8 mouse cellular contexts compared by ENCODE assay signal in the genomic region with DNA sequence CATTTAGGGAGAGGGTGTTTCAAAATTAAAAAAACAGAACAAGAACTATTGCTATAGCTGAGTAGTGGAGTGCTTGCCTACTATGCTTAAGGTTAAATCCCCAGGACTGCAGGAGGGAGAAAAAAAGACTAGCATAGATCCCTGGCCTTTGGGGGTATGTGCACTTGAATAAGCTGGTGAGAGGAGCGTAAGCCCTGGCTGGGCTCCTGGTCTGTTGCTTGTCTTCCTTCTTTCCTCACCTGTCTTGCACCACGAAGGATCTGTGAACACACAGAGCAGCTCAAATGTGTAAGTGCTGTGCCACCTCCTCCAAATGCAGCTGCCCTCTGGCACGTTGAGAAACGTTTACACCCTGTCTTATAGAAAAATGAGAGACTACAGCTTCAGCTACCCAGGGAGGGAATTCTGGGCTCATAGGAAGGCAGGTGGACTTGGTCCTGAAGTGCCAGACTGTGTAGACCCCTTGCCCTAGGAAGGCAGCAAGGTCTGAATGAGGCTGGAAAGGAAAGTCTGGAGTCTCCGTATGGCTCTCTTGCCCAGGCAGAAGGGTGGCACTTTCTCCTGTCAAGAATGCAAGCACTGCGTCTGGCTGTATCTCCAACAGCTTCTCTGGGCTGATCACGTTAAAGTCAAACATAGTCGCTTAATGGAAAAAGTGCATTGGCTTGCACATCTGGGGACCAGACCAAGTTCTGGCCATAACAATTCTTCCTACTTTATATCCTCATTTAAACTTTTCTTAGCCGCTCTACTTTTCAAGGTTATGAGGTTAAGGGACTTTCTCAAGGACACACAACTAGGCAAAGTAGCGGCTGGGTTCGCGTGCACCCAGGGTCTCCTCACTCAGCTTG. TPM values are rescaled to one million over a fixed set of nuclear protein-coding genes. Genes with fewer than 3 reads are reported as not detected.
DNase-seq lines count a peak whose midpoint lies in the region; ATAC-seq and TF ChIP-seq lines count a peak whose summit lies in the region.

No protein-coding gene starts in this region.

- no peaks in the 10 kb centered on the region for H3K9me3 ChIP-seq in ES-Bruce4 (replicated peaks; ENCODE audit: control insufficient read depth, insufficient read depth, low read length, poor library complexity, severe bottlenecking)
- H3K9me3 ChIP-seq in embryonic facial prominence, embryonic 13.5 days: no peaks in the 10 kb centered on the region
- no peaks in the 10 kb centered on the region for H3K9me3 ChIP-seq in hindbrain, postnatal 0 days (ENCODE audit: low read length)
- no peaks in the 10 kb centered on the region for H3K9me3 ChIP-seq in midbrain, embryonic 12.5 days

- no peak for ATAC-seq in embryonic facial prominence, embryonic 13.5 days (ENCODE audit: insufficient number of reproducible peaks, insufficient read depth, low FRiP score, low TSS enrichment, low read depth)
- ATAC-seq in hindbrain, postnatal 0 days: peak; percentile 6; the same call in 1 of the 2 replicates
- ATAC-seq in midbrain, embryonic 12.5 days (ENCODE audit: low FRiP score, low read depth): no peak
- ATAC-seq in inflammation-experienced regulatory T-cells, adult 6 months: no peak

- 19% methylated on average over 12 of the region's 12 CpGs for WGBS in heart, adult 2 months
- WGBS in embryonic facial prominence, embryonic 13.5 days: 13% methylated on average over 12 of the region's 12 CpGs
- 18% methylated on average over 12 of the region's 12 CpGs for WGBS in hindbrain, postnatal 0 days
- WGBS in midbrain, embryonic 12.5 days: 17% methylated on average over 12 of the region's 12 CpGs

- no peak for TF ChIP-seq CTCF in heart, adult 2 months (IDR thresholded peaks at IDR 0.05)
- TF ChIP-seq CTCF in ES-Bruce4 (IDR thresholded peaks at IDR 0.05; ENCODE audit: low read depth, low read length): no peak
- TF ChIP-seq CTCF in hindbrain, postnatal 0 days (IDR thresholded peaks at IDR 0.05; ENCODE audit: low read depth): no peak

- no peak; the same call in 1 of the 2 replicates for TF ChIP-seq EP300 in heart, adult 2 months (IDR thresholded peaks at IDR 0.05; ENCODE audit: insufficient read depth, low read depth, low read length)
- TF ChIP-seq EP300 in ES-Bruce4 (IDR thresholded peaks at IDR 0.05; ENCODE audit: insufficient read depth, low read depth, low read length): no peak

- TF ChIP-seq POLR2A in heart, adult 2 months (IDR thresholded peaks at IDR 0.05; ENCODE audit: insufficient read depth, low read depth, low read length): no peak
- no peak for TF ChIP-seq POLR2A in ES-Bruce4 (IDR thresholded peaks at IDR 0.05; ENCODE audit: insufficient read depth, low read length)

- H3K9ac ChIP-seq in heart, adult 2 months (ENCODE audit: low read depth, low read length): peak overlapping the region; percentile 59; the same call in 1 of the 2 replicates
- no peak overlapping the region for H3K9ac ChIP-seq in ES-Bruce4 (ENCODE audit: low read depth, poor library complexity, severe bottlenecking)
- H3K9ac ChIP-seq in embryonic facial prominence, embryonic 13.5 days: peak overlapping the region; percentile 92
- peak overlapping the region; percentile 98 for H3K9ac ChIP-seq in hindbrain, postnatal 0 days (replicated peaks; ENCODE audit: low read length)
- peak overlapping the region; percentile 99 for H3K9ac ChIP-seq in midbrain, embryonic 12.5 days (replicated peaks)

- intact Hi-C loops in heart, adult 2 months (cut with DNase I): no loop called here

- peak in 1 of 2 experiments; percentile 31 for DNase-seq in heart, adult 2 months
- no peak for DNase-seq in heart, adult 8-10 months (ENCODE audit: low spot score)
- no peak for DNase-seq in hindbrain, postnatal 0 days (ENCODE audit: low spot score)
- DNase-seq in layer of hippocampus, postnatal 36 days: no peak

- peaks cover 9% of the 10 kb centered on the region for H3K4me1 ChIP-seq in heart, adult 2 months (ENCODE audit: control insufficient read depth, insufficient read depth, low read length)
- H3K4me1 ChIP-seq in ES-Bruce4 (ENCODE audit: control insufficient read depth, insufficient read depth, low read length): peaks cover 1% of the 10 kb centered on the region
- H3K4me1 ChIP-seq in embryonic facial prominence, embryonic 13.5 days: peaks cover 20% of the 10 kb centered on the region
- peaks cover 7% of the 10 kb centered on the region; the same call in 1 of the 2 replicates for H3K4me1 ChIP-seq in hindbrain, postnatal 0 days (ENCODE audit: insufficient read depth, low read length)
- peaks cover 18% of the 10 kb centered on the region for H3K4me1 ChIP-seq in midbrain, embryonic 12.5 days

- no peaks in the 10 kb centered on the region for H3K27me3 ChIP-seq in heart, adult 2 months (ENCODE audit: control insufficient read depth, insufficient read depth, low read length)
- no peaks in the 10 kb centered on the region for H3K27me3 ChIP-seq in ES-Bruce4 (ENCODE audit: control insufficient read depth, insufficient read depth, low read length, poor library complexity, severe bottlenecking)
- H3K27me3 ChIP-seq in embryonic facial prominence, embryonic 13.5 days: no peaks in the 10 kb centered on the region
- no peaks in the 10 kb centered on the region for H3K27me3 ChIP-seq in hindbrain, postnatal 0 days (ENCODE audit: insufficient read depth, low read length)
- 0 out of 2 replicates have a peak, but pooled peaks cover 4% of the 10 kb centered on the region for H3K27me3 ChIP-seq in midbrain, embryonic 12.5 days

- H3K27ac ChIP-seq in heart, adult 2 months: peak overlapping the region; percentile 91
- H3K27ac ChIP-seq in ES-Bruce4 (ENCODE audit: insufficient read depth, low read length): no peak overlapping the region
- H3K27ac ChIP-seq in embryonic facial prominence, embryonic 13.5 days: peak overlapping the region; percentile 85
- H3K27ac ChIP-seq in hindbrain, postnatal 0 days: peak overlapping the region; percentile 85
- 0 out of 2 replicates have a peak overlapping the region, but pooled peaks have one; percentile 87 for H3K27ac ChIP-seq in midbrain, embryonic 12.5 days (replicated peaks)

- peaks cover 2% of the 10 kb centered on the region; the same call in 1 of the 2 replicates for H3K79me2 ChIP-seq in heart, adult 2 months (replicated peaks; ENCODE audit: control insufficient read depth, insufficient read depth, low read length)

- peaks cover 7% of the 10 kb centered on the region for H3K36me3 ChIP-seq in heart, adult 2 months (ENCODE audit: control insufficient read depth, insufficient read depth, low read length)
- no peaks in the 10 kb centered on the region for H3K36me3 ChIP-seq in ES-Bruce4 (ENCODE audit: control insufficient read depth, insufficient read depth, low read length, poor library complexity, severe bottlenecking)
- no peaks in the 10 kb centered on the region for H3K36me3 ChIP-seq in embryonic facial prominence, embryonic 13.5 days
- H3K36me3 ChIP-seq in hindbrain, postnatal 0 days (ENCODE audit: insufficient read depth, low read length): no peaks in the 10 kb centered on the region
- no peaks in the 10 kb centered on the region for H3K36me3 ChIP-seq in midbrain, embryonic 12.5 days

- H3K4me2 ChIP-seq in embryonic facial prominence, embryonic 13.5 days: peak overlapping the region; percentile 82
- peak overlapping the region; percentile 79 for H3K4me2 ChIP-seq in hindbrain, postnatal 0 days (ENCODE audit: low read depth, low read length)
- peak overlapping the region; percentile 67 for H3K4me2 ChIP-seq in midbrain, embryonic 12.5 days (replicated peaks)

- peak overlapping the region; percentile 91 for H3K4me3 ChIP-seq in heart, adult 2 months
- peak overlapping the region; percentile 60 for H3K4me3 ChIP-seq in ES-Bruce4 (ENCODE audit: low read depth, low read length)
- peak overlapping the region; percentile 95 for H3K4me3 ChIP-seq in embryonic facial prominence, embryonic 13.5 days
- H3K4me3 ChIP-seq in hindbrain, postnatal 0 days (ENCODE audit: low read length): peak overlapping the region; percentile 69
- peak overlapping the region; percentile 99 for H3K4me3 ChIP-seq in midbrain, embryonic 12.5 days

RNA-seq across cellular contexts. Expression of a gene that starts 0.7 kb away (rescaled TPM):
- 10 to 100 TPM; 36.0 to 37.2 TPM for total RNA-seq in heart, adult 2 months (2021)
- 3.7 and 7.7 TPM in 2 replicates for polyA plus RNA-seq in heart, adult 2 months (2012; rRNA removed)
- 10 to 100 TPM; 35.9 to 40.8 (median 36.5) TPM for total RNA-seq in heart, adult 8-10 months (2022)
- polyA plus RNA-seq in ES-Bruce4 (2011; ENCODE audit: insufficient read depth, insufficient read length, low read depth, missing spikeins): 46.4 and 50.9 TPM in 2 replicates
- 46.2 and 46.3 TPM in 2 replicates for polyA plus RNA-seq in embryonic facial prominence, embryonic 13.5 days (2015; fragmentation: Nextera tagmentation; extraction: Ambion mirVana)
- 45.7 and 47.1 TPM in 2 replicates for total RNA-seq in hindbrain, postnatal 0 days (2014; rRNA removed)
- polyA plus RNA-seq in hindbrain, postnatal 0 days (2015; fragmentation: Nextera tagmentation; extraction: Ambion mirVana): 101 and 104 TPM in 2 replicates
- polyA plus RNA-seq in midbrain, embryonic 12.5 days (2016; fragmentation: Nextera tagmentation; extraction: Ambion mirVana): 49.6 and 58.4 TPM in 2 replicates
- 100 to 1,000 TPM; 126 to 128 TPM for total RNA-seq in layer of hippocampus, postnatal 36 days (2021)
- 10 to 100 TPM in 2 of 3 experiments, 1 to 10 TPM in 1; 9.9 to 13.0 (median 11.4) TPM for polyA plus RNA-seq in inflammation-experienced regulatory T-cells, adult 6 months (2017; shearing (Covaris generic))

RNA-seq across cellular contexts. Expression of a gene that starts 31.5 kb away (rescaled TPM):
- under 1 TPM; 0.27 to 0.70 TPM for total RNA-seq in heart, adult 2 months (2021)
- polyA plus RNA-seq in heart, adult 2 months (2012; rRNA removed): 0.84 and 1.00 TPM in 2 replicates
- under 1 TPM; 0.25 to 0.97 (median 0.53) TPM for total RNA-seq in heart, adult 8-10 months (2022)
- not detected in 2 replicates for polyA plus RNA-seq in ES-Bruce4 (2011; ENCODE audit: insufficient read depth, insufficient read length, low read depth, missing spikeins)
- 0.25 TPM in 1 of 2 replicates, not detected in the other for polyA plus RNA-seq in embryonic facial prominence, embryonic 13.5 days (2015; fragmentation: Nextera tagmentation; extraction: Ambion mirVana)
- not detected in 2 replicates for total RNA-seq in hindbrain, postnatal 0 days (2014; rRNA removed)
- 0.14 TPM in 1 of 2 replicates, not detected in the other for polyA plus RNA-seq in hindbrain, postnatal 0 days (2015; fragmentation: Nextera tagmentation; extraction: Ambion mirVana)
- polyA plus RNA-seq in midbrain, embryonic 12.5 days (2016; fragmentation: Nextera tagmentation; extraction: Ambion mirVana): not detected in 2 replicates
- not detected for total RNA-seq in layer of hippocampus, postnatal 36 days (2021)
- 1 to 10 TPM in 1 of 3 experiments, under 1 TPM in 1, not detected in 1; 0.67 to 1.1 TPM for polyA plus RNA-seq in inflammation-experienced regulatory T-cells, adult 6 months (2017; shearing (Covaris generic))
